Mouse (Mus musculus) kidney, adult 11 months (tissue): ENCODE results near the gene Ntrk2.

Experiments used
- DNase-seq: peaks from one replicate; pipeline ENCODE4 v3.0.0; 2022

Ntrk2 gene

GRCm38 (mm10) chr13:58843826-58844225 is 37.5 kb downstream of the Ntrk2 start:
- DNase-seq, result no peak

DNA sequence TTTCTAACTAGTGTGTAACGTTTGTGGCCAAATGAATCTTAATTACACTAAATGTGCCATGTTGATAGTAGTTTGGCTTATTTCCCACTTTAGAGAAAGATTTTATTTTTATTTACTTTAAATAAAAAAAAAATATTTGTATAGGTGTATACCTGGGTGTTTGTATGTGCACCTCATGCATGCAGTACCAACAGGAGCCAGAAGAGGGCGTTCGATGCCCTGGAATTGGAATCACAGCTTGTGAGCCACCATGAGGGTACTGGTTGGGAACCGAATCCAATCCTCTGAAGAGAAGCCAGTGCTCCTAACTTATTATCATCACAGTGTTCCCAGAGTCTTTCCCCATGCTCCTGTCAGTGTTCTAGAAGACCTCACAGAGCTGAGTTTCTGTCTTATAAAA is 42.2 kb downstream of the Ntrk2 start:
- no peak for DNase-seq

DNA sequence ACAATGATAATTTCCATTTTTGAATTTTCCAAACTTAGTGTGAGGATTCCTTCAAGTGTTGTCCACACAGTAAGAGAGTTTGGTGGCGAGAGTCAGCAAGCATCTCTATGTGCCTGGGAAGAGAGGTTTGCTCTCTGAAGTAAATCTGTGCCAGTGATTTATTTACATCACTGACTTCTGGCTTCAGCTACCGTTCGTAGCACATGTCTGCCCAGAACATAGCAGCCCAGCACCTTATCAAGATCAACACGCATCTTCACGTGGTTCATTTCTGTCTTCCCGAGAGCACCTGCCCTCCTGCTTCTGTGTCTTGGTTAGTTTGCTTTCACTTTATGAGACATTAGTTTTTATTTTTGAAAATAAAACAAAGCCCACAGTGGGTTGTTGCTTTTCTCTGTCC is 47.3 kb downstream of the Ntrk2 start:
- no peak for DNase-seq

GRCm38 (mm10) chr13:58866239-58866638 is 59.9 kb downstream of the Ntrk2 start:
- DNase-seq, result no peak

GRCm38 (mm10) chr13:58866776-58867435 is 60.5 kb downstream of the Ntrk2 start:
- no peak for DNase-seq

GRCm38 (mm10) chr13:58882468-58882867 is 76.1 kb downstream of the Ntrk2 start:
- DNase-seq, result no peak

DNA sequence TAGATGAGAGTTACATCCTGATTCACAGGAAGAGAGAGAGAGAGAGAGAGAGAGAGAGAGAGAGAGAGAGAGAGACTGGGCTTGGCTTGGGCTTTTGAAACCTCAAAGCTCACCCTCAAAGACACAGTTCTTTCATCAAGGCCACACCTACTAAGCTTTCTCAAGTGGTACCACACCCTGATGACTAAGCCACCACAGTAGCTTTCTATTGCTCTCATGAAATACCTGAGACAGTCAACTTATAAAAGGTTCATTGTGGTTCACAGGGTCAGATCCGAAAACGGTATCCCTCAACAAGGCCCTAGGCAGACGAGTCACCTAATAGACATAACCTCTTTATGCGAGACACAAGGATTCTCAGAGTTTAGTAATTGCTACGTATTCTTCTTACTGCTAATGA is 76.5 kb downstream of the Ntrk2 start:
- DNase-seq, result no peak

- no peak for DNase-seq
These were observed 79.7 kb downstream of the Ntrk2 start for GRCm38 (mm10) chr13:58886108-58886507.

- DNase-seq, result no peak
These were observed 90.0 kb downstream of the Ntrk2 start for GRCm38 (mm10) chr13:58896254-58896910.

DNA sequence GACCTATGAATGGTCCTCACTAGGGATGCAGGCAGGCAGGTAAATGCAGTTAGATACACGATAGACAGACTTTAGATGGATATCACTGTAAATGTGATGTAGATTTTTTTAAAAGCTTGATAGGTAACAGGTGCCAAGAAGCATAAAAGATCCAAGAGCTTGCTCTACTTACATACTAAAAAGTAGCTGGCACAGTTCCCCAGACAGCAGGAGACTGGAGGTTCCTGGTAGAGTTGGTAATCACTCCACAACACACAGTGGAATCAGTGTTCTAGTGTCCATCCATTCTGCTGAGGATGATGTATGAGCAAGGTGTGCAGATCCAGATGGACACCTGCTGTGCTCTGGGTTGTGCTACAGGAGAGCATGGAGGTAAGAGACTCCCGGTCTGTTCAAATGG is 93.0 kb downstream of the Ntrk2 start:
- no peak for DNase-seq

- DNase-seq, result no peak
These were observed 95.9 kb downstream of the Ntrk2 start for GRCm38 (mm10) chr13:58902313-58902712.

- DNase-seq, result no peak
These were observed 98.7 kb downstream of the Ntrk2 start for GRCm38 (mm10) chr13:58904742-58905735.

- no peak for DNase-seq
These were observed 105.6 kb downstream of the Ntrk2 start for GRCm38 (mm10) chr13:58911936-58912335.

DNA sequence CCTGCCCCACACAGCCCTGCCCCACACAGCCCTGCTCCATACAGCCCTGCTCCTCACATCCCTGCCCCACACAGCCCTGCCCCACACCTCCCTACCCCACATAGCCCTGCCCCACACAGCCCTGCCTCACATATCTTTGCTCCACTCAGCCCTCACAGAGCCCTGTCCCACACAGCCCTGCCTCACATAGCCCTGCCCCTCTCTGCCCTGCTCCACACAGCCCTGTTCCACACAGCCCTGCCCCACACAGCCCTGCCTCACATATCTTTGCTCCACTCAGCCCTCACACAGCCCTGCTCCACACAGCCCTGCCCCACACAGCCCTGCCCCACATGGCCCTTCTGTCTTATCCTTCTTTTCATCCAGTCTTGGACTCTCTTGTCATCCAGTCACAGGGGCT is 106.2 kb downstream of the Ntrk2 start:
- DNase-seq, result no peak

GRCm38 (mm10) chr13:58914061-58914814 is 107.9 kb downstream of the Ntrk2 start:
- no peak for DNase-seq

- no peak for DNase-seq
These were observed 110.0 kb downstream of the Ntrk2 start for GRCm38 (mm10) chr13:58916348-58916747.

DNA sequence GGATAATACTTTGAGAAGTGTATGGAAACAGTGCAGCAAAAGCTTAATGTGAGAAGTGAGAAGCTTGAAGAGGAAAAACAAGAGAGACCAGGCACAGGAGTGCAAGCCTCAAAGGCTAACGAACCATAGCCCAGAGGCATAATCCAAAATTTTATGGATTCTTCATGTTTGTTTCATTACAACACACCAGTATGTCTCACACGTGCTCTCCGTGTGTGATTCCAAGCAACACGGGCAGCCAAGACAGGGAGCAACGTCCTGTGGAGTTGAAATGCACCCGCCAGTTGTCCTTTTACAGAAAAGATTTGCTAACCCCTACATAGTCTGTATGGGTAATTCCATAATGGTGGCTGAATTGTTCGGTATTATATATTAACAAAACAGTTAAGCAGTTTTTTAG is 113.9 kb downstream of the Ntrk2 start:
- no peak for DNase-seq

DNA sequence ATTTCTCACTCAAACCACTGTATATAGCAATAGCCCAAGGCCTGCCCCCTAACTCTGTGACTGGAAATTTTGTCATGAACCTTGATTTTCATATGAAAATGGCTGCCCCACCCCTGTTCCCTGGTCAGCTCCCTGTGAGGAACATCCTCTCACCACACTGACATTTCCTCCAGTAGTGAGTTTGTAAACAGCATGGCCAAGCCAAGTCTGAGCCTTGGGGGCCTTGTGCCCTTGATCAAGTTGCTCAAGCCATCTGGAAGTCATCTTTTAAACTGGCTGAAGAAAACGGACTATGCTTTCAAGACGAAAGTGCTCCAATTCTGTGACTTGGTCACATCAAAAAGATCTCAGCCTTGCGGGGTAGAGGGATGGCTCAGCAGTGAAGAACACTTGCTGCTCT is 114.9 kb downstream of the Ntrk2 start:
- DNase-seq, result no peak

- no peak for DNase-seq
These were observed 115.3 kb downstream of the Ntrk2 start for GRCm38 (mm10) chr13:58921705-58922104.

DNA sequence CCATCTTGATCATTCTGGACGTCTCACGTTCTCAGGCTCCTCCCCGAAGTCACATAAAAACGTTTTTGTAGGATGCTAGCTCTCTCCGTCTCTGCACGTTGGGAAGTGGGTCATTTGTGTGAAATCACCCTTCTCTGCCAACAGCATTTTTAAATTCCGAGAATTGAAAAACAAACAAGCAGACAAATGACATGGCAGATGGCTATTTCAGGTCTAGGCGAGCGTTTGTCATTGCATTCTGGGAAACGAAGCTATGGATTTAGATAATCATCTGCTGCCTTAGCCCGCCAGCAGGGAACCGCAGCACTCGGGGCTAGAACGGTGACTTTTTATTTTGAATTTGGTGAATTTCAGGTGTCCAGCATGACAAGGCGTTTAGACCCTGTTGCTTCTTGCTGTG is 115.8 kb downstream of the Ntrk2 start:
- no peak for DNase-seq

- no peak for DNase-seq
These were observed 117.1 kb downstream of the Ntrk2 start for GRCm38 (mm10) chr13:58923496-58923895.

- no peak for DNase-seq
These were observed 118.1 kb downstream of the Ntrk2 start for GRCm38 (mm10) chr13:58924486-58924885.

DNA sequence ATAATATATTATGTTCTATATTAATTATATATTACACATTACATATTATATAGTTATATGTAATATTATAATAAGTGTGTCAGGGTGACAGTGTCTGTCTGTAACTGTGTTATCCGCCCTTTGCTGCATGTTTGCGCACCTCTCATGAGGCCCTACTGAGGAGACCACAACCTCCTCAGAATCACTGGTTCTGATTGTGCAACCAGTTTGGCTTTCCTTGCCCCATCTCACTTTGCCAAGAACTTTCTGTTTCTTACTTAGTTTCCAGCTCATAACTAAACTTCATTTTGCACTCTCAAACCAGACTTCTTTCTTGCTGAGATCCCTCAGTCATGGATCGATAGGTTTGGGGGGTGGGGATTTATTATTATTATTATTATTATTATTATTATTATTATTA is 120.8 kb downstream of the Ntrk2 start:
- DNase-seq, result no peak
